Mouse (Mus musculus) liver, adult 2 months (tissue): Measurements from ENCODE around the gene Tnfrsf1b. TPM values are rescaled to one million over a fixed set of nuclear protein-coding genes. Genes with fewer than 3 reads are reported as not detected.

Experiments
- DNase-seq: peaks from one replicate; pipeline ENCODE4 v3.0.0-alpha.2; 2011; ENCODE audit warnings: low read depth, low spot score; ENCODE audit errors: extremely low read depth
- H3K27ac ChIP-seq: fragments of 200-500 bp; replicated peaks from 2 replicates; pipeline ENCODE4 v1.5.1; 2012; ENCODE audit warnings: low read depth, mild to moderate bottlenecking, control low read depth, inconsistent platforms, low read length; ENCODE audit not compliant: insufficient read depth
- H3K27me3 ChIP-seq: fragments of 200-500 bp; 2 replicates; pipeline ENCODE4 v1.6.1; 2012; ENCODE audit warnings: mild to moderate bottlenecking, moderate library complexity, low read length, inconsistent platforms; ENCODE audit not compliant: control insufficient read depth, insufficient read depth
- H3K36me3 ChIP-seq: fragments of 200-500 bp; 2 replicates; pipeline ENCODE4 v1.6.1; 2012; ENCODE audit warnings: low read length, inconsistent platforms; ENCODE audit not compliant: control insufficient read depth, insufficient read depth
- H3K4me1 ChIP-seq: fragments of 200-500 bp; 2 replicates; pipeline ENCODE4 v1.6.1; 2011; ENCODE audit warnings: low read length; ENCODE audit not compliant: control insufficient read depth, insufficient read depth
- H3K4me3 ChIP-seq: fragments of 200-500 bp; 2 replicates; pipeline ENCODE4 v1.5.1; 2011; ENCODE audit warnings: low read depth, mild to moderate bottlenecking, control low read depth, low read length, moderate library complexity; ENCODE audit not compliant: insufficient read depth
- H3K79me2 ChIP-seq: fragments of 200-500 bp; 2 replicates; pipeline ENCODE4 v1.6.1; 2012; ENCODE audit warnings: inconsistent platforms, mild to moderate bottlenecking, low read length, moderate library complexity; ENCODE audit not compliant: control insufficient read depth, insufficient read depth
- H3K9ac ChIP-seq: fragments of 200-500 bp; 2 replicates; pipeline ENCODE4 v1.6.1; 2012; ENCODE audit warnings: low read depth, mild to moderate bottlenecking, control low read depth, inconsistent platforms, low read length
- CTCF ChIP-seq: fragments of 200-500 bp; IDR thresholded peaks from 2 replicates; pipeline ENCODE4 v1.5.1; 2011; ENCODE audit warnings: low read depth, low read length, control low read depth
- POLR2A ChIP-seq: fragments of 200-500 bp; IDR thresholded peaks from 2 replicates; pipeline ENCODE4 v1.6.1; 2011; ENCODE audit warnings: low read length, control low read depth; ENCODE audit not compliant: insufficient read depth; ENCODE audit errors: extremely low read depth
- WGBS: fragments of 180-500 bp; shearing (Covaris S2); methylation state at CpG from one replicate; pipeline ENCODE4 v1.1.7; 2018; 5-methylcytosine and 5-hydroxymethylcytosine counted together
- polyA plus RNA-seq: library from polyadenylated mRNA; depleted of rRNA; stranded (reverse); fragments of >200 nt; gene quantifications from 2 replicates; pipeline ENCODE4 v1.2.3, GENCODE M21; 2012
- total RNA-seq: library from RNA; depleted of rRNA; stranded (reverse); fragments of >200 nt; gene quantifications from 2 replicates; pipeline ENCODE4 v1.2.3, GENCODE M21; 2014

Gene Tnfrsf1b
- total and polyA plus RNA-seq, 2 experiments, result 10.8 to 16.8 TPM

- H3K4me3 ChIP-seq, result no peak overlapping the region
- peak; percentile 78 for DNase-seq
- H3K4me1 ChIP-seq, result peaks cover 11% of the 10 kb centered on the region
- H3K79me2 ChIP-seq, result no peaks in the 10 kb centered on the region
- no peaks in the 10 kb centered on the region for H3K27me3 ChIP-seq
- WGBS, result 11% methylated on average over 11 of the region's 11 CpGs
- peak overlapping the region; percentile 52 for H3K27ac ChIP-seq
- no peak for TF ChIP-seq POLR2A
- TF ChIP-seq CTCF, result 0 out of 2 replicates have a peak, but pooled peaks have one; percentile 3
- no peak overlapping the region for H3K9ac ChIP-seq
- H3K36me3 ChIP-seq, result no peaks in the 10 kb centered on the region
Measured at GRCm38 (mm10) chr4:145199982-145200699, 46.5 kb downstream of the Tnfrsf1b start.

GRCm38 (mm10) chr4:145196586-145196985 lies 50.1 kb downstream of the Tnfrsf1b start:
- Histone ChIP-seq H3K36me3 (no peaks in the 10 kb centered on the region), H3K4me3 (no peak overlapping the region), H3K27ac (no peak overlapping the region), H3K9ac (no peak overlapping the region), H3K27me3 (no peaks in the 10 kb centered on the region), H3K4me1 (peaks cover 14% of the 10 kb centered on the region), H3K79me2 (peaks cover 9% of the 10 kb centered on the region; the same call in 1 of the 2 replicates)
- TF ChIP-seq POLR2A (no peak), CTCF (peak; percentile 26; the same call in 1 of the 2 replicates)
- DNase-seq, result no peak
- 79% methylated on average over 4 of the region's 4 CpGs for WGBS

DNA sequence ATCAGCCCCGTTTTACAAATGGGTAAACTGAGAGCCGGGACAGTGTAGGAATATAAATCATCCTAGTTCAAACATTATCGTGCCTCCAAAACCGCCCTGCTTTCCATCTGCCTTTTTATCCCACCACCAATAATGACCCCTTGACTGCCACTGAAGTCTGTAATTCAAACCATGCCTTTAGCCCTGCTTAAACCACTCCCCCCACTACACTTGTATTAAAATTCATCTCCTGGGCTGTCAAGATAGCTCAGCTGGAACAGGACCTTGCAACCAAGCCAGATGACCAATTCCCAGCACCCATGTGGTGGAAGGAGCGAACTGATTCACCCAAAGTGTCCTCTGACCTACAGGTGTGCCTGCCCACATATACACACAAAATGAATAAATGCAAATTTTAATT lies 51.5 kb downstream of the Tnfrsf1b start:
- H3K9ac ChIP-seq, result no peak overlapping the region
- no peak for DNase-seq
- H3K79me2 ChIP-seq, result peaks cover 14% of the 10 kb centered on the region; the same call in 1 of the 2 replicates
- no peak overlapping the region for H3K27ac ChIP-seq
- H3K36me3 ChIP-seq, result no peaks in the 10 kb centered on the region
- H3K4me1 ChIP-seq, result peaks cover 7% of the 10 kb centered on the region
- no peak overlapping the region for H3K4me3 ChIP-seq
- no peaks in the 10 kb centered on the region for H3K27me3 ChIP-seq
- 20% methylated on average over 5 of the region's 5 CpGs for WGBS
- TF ChIP-seq POLR2A (no peak), CTCF (no peak)

GRCm38 (mm10) chr4:145194559-145195162 lies 52.0 kb downstream of the Tnfrsf1b start, which contains the start of gene Vps13d:
TSS of gene Vps13d (minus strand) at chr4:145195005.
- Histone ChIP-seq H3K79me2 (peaks cover 16% of the 10 kb centered on the region; the same call in 1 of the 2 replicates), H3K27ac (peak within 1 kb of the TSS; percentile 94), H3K4me3 (peak within 1 kb of the TSS; percentile 71), H3K9ac (peak within 1 kb of the TSS; percentile 92), H3K4me1 (peaks cover 6% of the 10 kb centered on the region), H3K27me3 (no peaks in the 10 kb centered on the region), H3K36me3 (no peaks in the 10 kb centered on the region)
- WGBS, result under 1% methylated on average over 52 of the region's 53 CpGs
- peak; percentile 78 for DNase-seq
- TF ChIP-seq POLR2A (peak; percentile 86), CTCF (peak; percentile 97)

DNA sequence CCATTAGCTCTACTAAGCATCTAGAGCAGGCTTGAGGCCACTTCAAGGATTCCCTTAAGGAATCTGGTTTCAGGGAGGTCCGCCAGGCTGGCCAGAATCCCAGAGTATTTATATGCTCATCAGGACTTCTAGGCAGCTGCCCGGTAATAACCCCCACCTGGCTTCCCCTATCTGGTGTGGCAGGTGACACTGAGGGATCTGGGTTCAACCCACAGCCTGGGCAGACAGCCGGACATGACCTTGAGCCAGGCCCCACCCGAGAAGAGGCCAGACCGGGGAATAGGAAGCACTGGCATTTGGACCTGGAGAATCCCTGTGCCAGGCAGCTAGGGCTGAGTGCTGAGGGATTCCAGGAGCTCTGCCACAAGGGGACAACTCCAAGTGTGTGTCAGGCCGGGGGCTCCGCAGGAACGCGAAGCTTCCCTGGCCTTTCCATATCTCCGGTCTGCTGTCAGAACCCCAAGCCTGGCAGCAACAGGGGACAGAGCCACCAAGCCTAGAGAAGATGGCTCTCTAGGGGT lies 52.6 kb downstream of the Tnfrsf1b start:
- peaks cover 20% of the 10 kb centered on the region; the same call in 1 of the 2 replicates for H3K79me2 ChIP-seq
- H3K9ac ChIP-seq, result peak overlapping the region; percentile 92
- TF ChIP-seq CTCF (no peak), POLR2A (peak; percentile 70)
- peak overlapping the region; percentile 94 for H3K27ac ChIP-seq
- H3K4me3 ChIP-seq, result peak overlapping the region; percentile 71
- no peaks in the 10 kb centered on the region for H3K27me3 ChIP-seq
- no peaks in the 10 kb centered on the region; the same call in 1 of the 2 replicates for H3K36me3 ChIP-seq
- H3K4me1 ChIP-seq, result peaks cover 4% of the 10 kb centered on the region; the same call in 1 of the 2 replicates
- peak; percentile 91 for DNase-seq
- under 1% methylated on average over 10 of the region's 10 CpGs for WGBS
